Comparison of ENCODE assay signal across 8 mouse cellular contexts in the genomic region with DNA sequence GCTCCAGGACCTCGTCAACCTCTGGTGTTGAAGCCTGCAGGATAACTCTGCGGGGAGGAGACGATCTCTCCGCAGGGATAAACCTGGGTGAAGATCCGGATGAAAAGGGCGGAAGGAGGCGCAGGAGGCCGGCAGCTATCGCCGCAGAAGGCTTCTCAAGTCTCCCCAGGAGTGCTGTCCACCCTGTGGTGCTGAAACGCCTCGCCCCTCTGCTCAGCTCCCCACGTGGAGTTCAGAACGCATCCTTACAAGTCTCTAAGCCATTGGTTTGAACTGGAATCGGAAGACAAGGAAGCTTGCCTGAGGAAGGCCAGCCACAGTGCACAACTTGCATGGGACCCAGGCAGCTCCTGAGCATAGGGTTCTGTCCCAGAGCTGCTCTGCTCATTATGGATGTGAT. TPM values are rescaled to one million over a fixed set of nuclear protein-coding genes. Genes with fewer than 3 reads are reported as not detected.
A peak's percentile ranks its signal among the peaks of the same experiment; 100 is the strongest.
DNase-seq lines count a peak whose midpoint lies in the region; ATAC-seq and TF ChIP-seq lines count a peak whose summit lies in the region.

No protein-coding gene starts in this region.

- no peaks in the 10 kb centered on the region for H3K9me3 ChIP-seq in forebrain, embryonic 12.5 days
- no peaks in the 10 kb centered on the region for H3K9me3 ChIP-seq in intestine, embryonic 14.5 days (ENCODE audit: control insufficient read depth, low read length)
- H3K9me3 ChIP-seq in liver, postnatal 0 days (ENCODE audit: low read length), result no peaks in the 10 kb centered on the region
- H3K9me3 ChIP-seq in neural tube, embryonic 15.5 days (replicated peaks), result no peaks in the 10 kb centered on the region

- H3K27ac ChIP-seq in forebrain, embryonic 12.5 days, result no peak overlapping the region
- H3K27ac ChIP-seq in intestine, embryonic 14.5 days (ENCODE audit: low read depth), result no peak overlapping the region
- no peak overlapping the region for H3K27ac ChIP-seq in liver, postnatal 0 days (ENCODE audit: low read depth)
- H3K27ac ChIP-seq in neural tube, embryonic 15.5 days (replicated peaks), result no peak overlapping the region

- DNase-seq in 3T3-L1 (ENCODE audit: low read depth, low spot score), result peak; percentile 45
- DNase-seq in ZHBTc4 (ENCODE audit: low read depth, low spot score), result peak; percentile 88
- peak; percentile 93 for DNase-seq in intestine, embryonic 14.5 days (ENCODE audit: low spot score)
- DNase-seq in liver, postnatal 0 days, result peak; percentile 65
- peak; percentile 59 to 81 for DNase-seq in urinary bladder, postnatal 4 days (ENCODE audit: low spot score in 2 of 2)
- no peak for DNase-seq in layer of hippocampus, adult 8-10 months (ENCODE audit: low spot score in 2 of 2)

- peaks cover 24% of the 10 kb centered on the region for H3K4me1 ChIP-seq in forebrain, embryonic 12.5 days
- H3K4me1 ChIP-seq in intestine, embryonic 14.5 days (replicated peaks; ENCODE audit: control insufficient read depth, insufficient read depth, low read length), result no peaks in the 10 kb centered on the region
- peaks cover 3% of the 10 kb centered on the region; the same call in 1 of the 2 replicates for H3K4me1 ChIP-seq in liver, postnatal 0 days (ENCODE audit: insufficient read depth)
- H3K4me1 ChIP-seq in neural tube, embryonic 15.5 days, result peaks cover 19% of the 10 kb centered on the region

- TF ChIP-seq CTCF in liver, postnatal 0 days (IDR thresholded peaks at IDR 0.05; ENCODE audit: low read depth), result no peak

- H3K4me2 ChIP-seq in forebrain, embryonic 12.5 days, result peak overlapping the region; percentile 42
- H3K4me2 ChIP-seq in intestine, embryonic 14.5 days (ENCODE audit: low read length), result peak overlapping the region; percentile 30
- H3K4me2 ChIP-seq in liver, postnatal 0 days (ENCODE audit: low read depth, low read length), result no peak overlapping the region; the same call in 1 of the 2 replicates
- peak overlapping the region; percentile 38 for H3K4me2 ChIP-seq in neural tube, embryonic 15.5 days

- no peak for ATAC-seq in forebrain, embryonic 12.5 days (ENCODE audit: low FRiP score)
- ATAC-seq in intestine, embryonic 14.5 days (replicated peaks; ENCODE audit: low FRiP score, low TSS enrichment, low read depth), result no peak
- no peak for ATAC-seq in liver, postnatal 0 days
- no peak for ATAC-seq in neural tube, embryonic 15.5 days (ENCODE audit: low FRiP score)

- H3K36me3 ChIP-seq in forebrain, embryonic 12.5 days (replicated peaks), result no peaks in the 10 kb centered on the region
- no peaks in the 10 kb centered on the region for H3K36me3 ChIP-seq in intestine, embryonic 14.5 days (ENCODE audit: control insufficient read depth, insufficient read depth, low read length)
- H3K36me3 ChIP-seq in liver, postnatal 0 days (replicated peaks; ENCODE audit: insufficient read depth, low read length), result no peaks in the 10 kb centered on the region
- H3K36me3 ChIP-seq in neural tube, embryonic 15.5 days, result no peaks in the 10 kb centered on the region

- TF ChIP-seq EP300 in liver, postnatal 0 days (IDR thresholded peaks at IDR 0.05; ENCODE audit: low read depth), result no peak

- under 1% methylated on average over 15 of the region's 15 CpGs for WGBS in forebrain, embryonic 12.5 days
- WGBS in intestine, embryonic 14.5 days, result 0% methylated on average over 15 of the region's 15 CpGs
- 1% methylated on average over 15 of the region's 15 CpGs for WGBS in liver, postnatal 0 days (ENCODE audit: insufficient replicate concordance)
- WGBS in neural tube, embryonic 15.5 days, result 1% methylated on average over 15 of the region's 15 CpGs

- H3K4me3 ChIP-seq in forebrain, embryonic 12.5 days (replicated peaks), result 0 out of 2 replicates have a peak overlapping the region, but pooled peaks have one; percentile 5
- no peak overlapping the region for H3K4me3 ChIP-seq in intestine, embryonic 14.5 days (ENCODE audit: low read depth, low read length)
- no peak overlapping the region for H3K4me3 ChIP-seq in liver, postnatal 0 days (ENCODE audit: low read depth, low read length)
- no peak overlapping the region for H3K4me3 ChIP-seq in neural tube, embryonic 15.5 days (replicated peaks)

- H3K9ac ChIP-seq in forebrain, embryonic 12.5 days, result no peak overlapping the region
- H3K9ac ChIP-seq in intestine, embryonic 14.5 days (ENCODE audit: low read length), result no peak overlapping the region
- no peak overlapping the region for H3K9ac ChIP-seq in liver, postnatal 0 days (replicated peaks)
- H3K9ac ChIP-seq in neural tube, embryonic 15.5 days (replicated peaks), result no peak overlapping the region

- peaks cover 18% of the 10 kb centered on the region for H3K27me3 ChIP-seq in forebrain, embryonic 12.5 days
- peaks cover 8% of the 10 kb centered on the region for H3K27me3 ChIP-seq in intestine, embryonic 14.5 days (replicated peaks; ENCODE audit: control insufficient read depth, insufficient read depth, low read length)
- peaks cover 18% of the 10 kb centered on the region; the same call in 1 of the 2 replicates for H3K27me3 ChIP-seq in liver, postnatal 0 days (ENCODE audit: insufficient read depth, low read length)
- H3K27me3 ChIP-seq in neural tube, embryonic 15.5 days (replicated peaks), result 0 out of 2 replicates have a peak, but pooled peaks cover 13% of the 10 kb centered on the region

RNA-seq across cellular contexts. Expression of gene Car4, which starts 13.6 kb away (rescaled TPM):
- 1.4 and 1.6 TPM in 2 replicates for polyA plus RNA-seq in forebrain, embryonic 12.5 days (2016; fragmentation: Nextera tagmentation; extraction: Ambion mirVana)
- polyA plus RNA-seq in intestine, embryonic 14.5 days (2014; fragmentation: Nextera tagmentation; extraction: Ambion mirVana), result 0.24 and 0.99 TPM in 2 replicates
- not detected in 2 replicates for polyA plus RNA-seq in liver, postnatal 0 days (2015; fragmentation: Nextera tagmentation; extraction: Ambion mirVana)
- 5.1 and 5.5 TPM in 2 replicates for polyA plus RNA-seq in neural tube, embryonic 15.5 days (2015; fragmentation: Nextera tagmentation; extraction: Ambion mirVana)
- 10 to 100 TPM; 54.6 to 84.1 (median 66.1) TPM for total RNA-seq in layer of hippocampus, adult 8-10 months (2022)

RNA-seq across cellular contexts. Expression of gene Znhit3, which starts 27.8 kb away (rescaled TPM):
- polyA plus RNA-seq in forebrain, embryonic 12.5 days (2016; fragmentation: Nextera tagmentation; extraction: Ambion mirVana), result 65.9 and 67.6 TPM in 2 replicates
- 65.9 and 67.6 TPM in 2 replicates for polyA plus RNA-seq in intestine, embryonic 14.5 days (2014; fragmentation: Nextera tagmentation; extraction: Ambion mirVana)
- polyA plus RNA-seq in liver, postnatal 0 days (2015; fragmentation: Nextera tagmentation; extraction: Ambion mirVana), result 20.1 and 21.8 TPM in 2 replicates
- 70.7 and 81.3 TPM in 2 replicates for polyA plus RNA-seq in neural tube, embryonic 15.5 days (2015; fragmentation: Nextera tagmentation; extraction: Ambion mirVana)
- 10 to 100 TPM; 26.9 to 34.3 (median 31.1) TPM for total RNA-seq in layer of hippocampus, adult 8-10 months (2022)

Comparison
In these comparisons a context has a peak if more than half of its experiments do, and no peak if none do; other contexts are left out.
1. DNase-seq: peak in 3T3-L1 (single experiment), ZHBTc4 (single experiment), intestine, embryonic 14.5 days (single experiment), liver, postnatal 0 days (single experiment) and urinary bladder, postnatal 4 days (2 of 2); none in layer of hippocampus, adult 8-10 months (0 of 2).